Mouse (Mus musculus) intestine, embryonic 16.5 days (tissue): ENCODE measurements around the gene Pgap3. TPM values are rescaled to one million over a fixed set of nuclear protein-coding genes. Genes with fewer than 3 reads are reported as not detected.

Experiments used
- ATAC-seq: fragments of 200-750 bp; cut with Nextera tagmentation; 2 replicates; pipeline ENCODE4 v1.8.0; 2017; ENCODE audit warnings: moderate TSS enrichment, moderate library complexity
- H3K27ac ChIP-seq: fragments of 300-500 bp; sonication (generic); 2 replicates; pipeline ENCODE4 v1.5.1; 2014; ENCODE audit warnings: mild to moderate bottlenecking, low read length
- H3K27me3 ChIP-seq: fragments of 300-500 bp; sonication (generic); replicated peaks from 2 replicates; pipeline ENCODE4 v1.6.1; 2014; ENCODE audit warnings: low read length, control low read depth, mixed read lengths; ENCODE audit not compliant: control insufficient read depth, insufficient read depth
- H3K36me3 ChIP-seq: fragments of 300-500 bp; sonication (generic); 2 replicates; pipeline ENCODE4 v1.6.1; 2014; ENCODE audit warnings: low read length, control low read depth; ENCODE audit not compliant: control insufficient read depth, insufficient read depth
- H3K4me1 ChIP-seq: fragments of 300-500 bp; sonication (generic); 2 replicates; pipeline ENCODE4 v1.6.1; 2014; ENCODE audit warnings: low read length, control low read depth, mixed read lengths; ENCODE audit not compliant: control insufficient read depth, insufficient read depth
- H3K4me2 ChIP-seq: fragments of 300-500 bp; sonication (generic); 2 replicates; pipeline ENCODE4 v1.6.1; 2014; ENCODE audit warnings: low read depth, low read length, control low read depth
- H3K4me3 ChIP-seq: fragments of 300-500 bp; sonication (generic); 2 replicates; pipeline ENCODE4 v1.5.1; 2014; ENCODE audit warnings: mild to moderate bottlenecking, low read length
- H3K9ac ChIP-seq: fragments of 300-500 bp; sonication (generic); 2 replicates; pipeline ENCODE4 v1.6.1; 2014; ENCODE audit warnings: low read depth, low read length
- H3K9me3 ChIP-seq: fragments of 300-500 bp; sonication (generic); 2 replicates; pipeline ENCODE4 v1.6.1; 2016; ENCODE audit warnings: low read length, control low read depth; ENCODE audit not compliant: control insufficient read depth
- WGBS: fragments of 180-500 bp; shearing (Covaris S2); extraction: QIAGEN DNeasy Blood & Tissue Kit; methylation state at CpG from one replicate; pipeline ENCODE4 v1.1.7; 2014; 5-methylcytosine and 5-hydroxymethylcytosine counted together
- polyA plus RNA-seq: library from polyadenylated mRNA; unstranded; fragments of >200 nt; fragmentation: Nextera tagmentation; extraction: Ambion mirVana; gene quantifications from 2 replicates; pipeline ENCODE4 v1.2.1, GENCODE M21; 2015

Gene Pgap3
- polyA plus RNA-seq, 1 experiment from 2014 or later, result 19.5 TPM

GRCm38 (mm10) chr11:98367171-98367862 is 33.0 kb downstream of the Pgap3 start:
- Histone ChIP-seq H3K4me2 (no peak overlapping the region), H3K4me3 (no peak overlapping the region), H3K36me3 (no peaks in the 10 kb centered on the region), H3K4me1 (peaks cover 4% of the 10 kb centered on the region), H3K9ac (no peak overlapping the region), H3K27me3 (no peaks in the 10 kb centered on the region), H3K9me3 (no peaks in the 10 kb centered on the region), H3K27ac (no peak overlapping the region)
- WGBS, result 80% methylated on average over 10 of the region's 10 CpGs
- no peak for ATAC-seq

GRCm38 (mm10) chr11:98366290-98366689 is 34.0 kb downstream of the Pgap3 start:
- Histone ChIP-seq H3K9ac (no peak overlapping the region), H3K9me3 (no peaks in the 10 kb centered on the region), H3K4me1 (peaks cover 12% of the 10 kb centered on the region), H3K36me3 (no peaks in the 10 kb centered on the region), H3K27ac (no peak overlapping the region), H3K27me3 (no peaks in the 10 kb centered on the region), H3K4me2 (no peak overlapping the region), H3K4me3 (no peak overlapping the region)
- no peak for ATAC-seq
- WGBS, result 73% methylated on average over 10 of the region's 10 CpGs

- ATAC-seq, result peak; percentile 38; the same call in 1 of the 2 replicates
- H3K4me2 ChIP-seq, result no peak overlapping the region
- H3K27me3 ChIP-seq, result no peaks in the 10 kb centered on the region
- 73% methylated on average over 5 of the region's 5 CpGs for WGBS
- no peaks in the 10 kb centered on the region for H3K9me3 ChIP-seq
- H3K36me3 ChIP-seq, result no peaks in the 10 kb centered on the region
- H3K4me1 ChIP-seq, result peaks cover 25% of the 10 kb centered on the region
- H3K9ac ChIP-seq, result no peak overlapping the region
- 0 out of 2 replicates have a peak overlapping the region, but pooled peaks have one; percentile 15 for H3K27ac ChIP-seq
- no peak overlapping the region for H3K4me3 ChIP-seq
These were observed 35.9 kb downstream of the Pgap3 start for GRCm38 (mm10) chr11:98364410-98364809.

GRCm38 (mm10) chr11:98363817-98364216 is 36.5 kb downstream of the Pgap3 start:
- Histone ChIP-seq H3K9ac (no peak overlapping the region), H3K36me3 (no peaks in the 10 kb centered on the region), H3K4me1 (peaks cover 31% of the 10 kb centered on the region), H3K27ac (0 out of 2 replicates have a peak overlapping the region, but pooled peaks have one; percentile 15), H3K4me2 (no peak overlapping the region), H3K4me3 (no peak overlapping the region), H3K27me3 (no peaks in the 10 kb centered on the region), H3K9me3 (no peaks in the 10 kb centered on the region)
- ATAC-seq, result no peak
- WGBS, result 59% methylated on average over 5 of the region's 5 CpGs

GRCm38 (mm10) chr11:98360866-98361521 is 39.3 kb downstream of the Pgap3 start:
- Histone ChIP-seq H3K4me1 (peaks cover 48% of the 10 kb centered on the region), H3K27me3 (no peaks in the 10 kb centered on the region), H3K36me3 (no peaks in the 10 kb centered on the region), H3K9me3 (no peaks in the 10 kb centered on the region), H3K9ac (peak overlapping the region; percentile 15; the same call in 1 of the 2 replicates), H3K27ac (0 out of 2 replicates have a peak overlapping the region, but pooled peaks have one; percentile 31), H3K4me2 (no peak overlapping the region), H3K4me3 (no peak overlapping the region)
- WGBS, result 58% methylated on average over 9 of the region's 9 CpGs
- ATAC-seq, result no peak

- peaks cover 57% of the 10 kb centered on the region for H3K4me1 ChIP-seq
- H3K4me2 ChIP-seq, result peak within 1 kb of the TSS; percentile 87
- peak; percentile 85 for ATAC-seq
These were observed 41.9 kb downstream of the Pgap3 start, which contains the start of gene Stard3 for GRCm38 (mm10) chr11:98358161-98359083. Stard3 (plus strand) TSS chr11:98358368.

GRCm38 (mm10) chr11:98357396-98358160 is 42.7 kb downstream of the Pgap3 start:
- peak overlapping the region; percentile 75 for H3K4me3 ChIP-seq
- peaks cover 57% of the 10 kb centered on the region for H3K4me1 ChIP-seq
- no peaks in the 10 kb centered on the region for H3K9me3 ChIP-seq
- H3K4me2 ChIP-seq, result peak overlapping the region; percentile 87
- H3K27ac ChIP-seq, result peak overlapping the region; percentile 88
- H3K27me3 ChIP-seq, result no peaks in the 10 kb centered on the region; the same call in 1 of the 2 replicates
- peak overlapping the region; percentile 65 for H3K9ac ChIP-seq
- 8% methylated on average over 13 of the region's 13 CpGs for WGBS
- no peaks in the 10 kb centered on the region for H3K36me3 ChIP-seq
- ATAC-seq, result peak; percentile 29

More at GRCm38 (mm10) chr11:98358161-98359083, 41.9 kb downstream of the Pgap3 start, which contains the start of gene Stard3:
- Histone ChIP-seq H3K9me3 (no peaks in the 10 kb centered on the region), H3K27me3 (no peaks in the 10 kb centered on the region; the same call in 1 of the 2 replicates), H3K36me3 (no peaks in the 10 kb centered on the region), H3K4me3 (peak within 1 kb of the TSS; percentile 75), H3K9ac (peak within 1 kb of the TSS; percentile 88), H3K27ac (peak within 1 kb of the TSS; percentile 88)
- WGBS, result under 1% methylated on average over 60 of the region's 60 CpGs

- Histone ChIP-seq H3K4me2 (peak overlapping the region; percentile 87; the same call in 1 of the 2 replicates), H3K36me3 (no peaks in the 10 kb centered on the region), H3K9ac (peak overlapping the region; percentile 65; the same call in 1 of the 2 replicates), H3K9me3 (no peaks in the 10 kb centered on the region), H3K27ac (peak overlapping the region; percentile 88), H3K4me3 (no peak overlapping the region), H3K27me3 (peaks cover 2% of the 10 kb centered on the region; the same call in 1 of the 2 replicates), H3K4me1 (peaks cover 63% of the 10 kb centered on the region)
- 65% methylated on average over 7 of the region's 7 CpGs for WGBS
- no peak for ATAC-seq
These were observed 43.5 kb downstream of the Pgap3 start for GRCm38 (mm10) chr11:98356625-98357394.
